Mouse (Mus musculus) brain, adult 2 months (tissue): ENCODE measurements around the gene Gm4559.
A peak's percentile ranks its signal among the peaks of the same experiment; 100 is the strongest.
"Not testable (repeated sequence)": the region's sequence is repeated elsewhere in the genome, so short reads cannot be mapped to it uniquely, and the experiment has no call there.

ENCODE experiments used
- DNase-seq: peaks from one replicate; pipeline ENCODE4 v3.0.0; 2011; ENCODE audit warnings: low read depth, low spot score

The Gm4559 gene

GRCm38 (mm10) chr7:142274263-142274662 lies at the start of gene Gm4559:
TSS of gene Gm4559 (minus strand) at chr7:142274363.
- DNase-seq: not testable (repeated sequence)

GRCm38 (mm10) chr7:142323396-142324117 lies 49.4 kb upstream of the Gm4559 start:
- DNase-seq: peak; percentile 31

GRCm38 (mm10) chr7:142322641-142323040 lies 48.5 kb upstream of the Gm4559 start:
- DNase-seq: no peak

GRCm38 (mm10) chr7:142321637-142322306 lies 47.6 kb upstream of the Gm4559 start:
- not testable (repeated sequence) for DNase-seq

GRCm38 (mm10) chr7:142320906-142321305 lies 46.7 kb upstream of the Gm4559 start:
- DNase-seq: no peak

- peak; percentile 80 for DNase-seq
Observed at GRCm38 (mm10) chr7:142319124-142319523, 45.0 kb upstream of the Gm4559 start.

GRCm38 (mm10) chr7:142317216-142317615 lies 43.1 kb upstream of the Gm4559 start:
- DNase-seq: no peak

- peak; percentile 55 for DNase-seq
Observed at GRCm38 (mm10) chr7:142316558-142316957, 42.4 kb upstream of the Gm4559 start.

GRCm38 (mm10) chr7:142314600-142315285 lies 40.6 kb upstream of the Gm4559 start:
- no peak for DNase-seq

- not testable (repeated sequence) for DNase-seq
Observed at GRCm38 (mm10) chr7:142303929-142304328, 29.8 kb upstream of the Gm4559 start.

GRCm38 (mm10) chr7:142303249-142303648 lies 29.1 kb upstream of the Gm4559 start, which contains the start of gene Krtap5-4:
TSS of gene Krtap5-4 (plus strand) at chr7:142303549.
- DNase-seq: no peak

GRCm38 (mm10) chr7:142297018-142297417 lies 22.9 kb upstream of the Gm4559 start, which contains the start of gene Krtap5-1:
TSS of gene Krtap5-1 (minus strand) at chr7:142297118.
- not testable (repeated sequence) for DNase-seq

GRCm38 (mm10) chr7:142296108-142296507 lies 21.9 kb upstream of the Gm4559 start:
- not testable (repeated sequence) for DNase-seq

GRCm38 (mm10) chr7:142295418-142295817 lies 21.3 kb upstream of the Gm4559 start:
- no peak for DNase-seq

GRCm38 (mm10) chr7:142293851-142294250 lies 19.7 kb upstream of the Gm4559 start:
- peak; percentile 42 for DNase-seq

- not testable (repeated sequence) for DNase-seq
Observed at GRCm38 (mm10) chr7:142285910-142286612, 11.9 kb upstream of the Gm4559 start.

- DNase-seq: peak; percentile 78
Observed at GRCm38 (mm10) chr7:142285130-142285835, 11.1 kb upstream of the Gm4559 start.

- DNase-seq: peak; percentile 96
Observed at GRCm38 (mm10) chr7:142284615-142285080, 10.5 kb upstream of the Gm4559 start.

GRCm38 (mm10) chr7:142284023-142284591 lies 9.9 kb upstream of the Gm4559 start:
- peak; percentile 58 for DNase-seq

GRCm38 (mm10) chr7:142282847-142283246 lies 8.7 kb upstream of the Gm4559 start:
- DNase-seq: not testable (repeated sequence)
